Mouse (Mus musculus) gastrocnemius, postnatal 4 days (tissue): Measurements from ENCODE around the gene Ush2a. TPM values are rescaled to one million over a fixed set of nuclear protein-coding genes. Genes with fewer than 3 reads are reported as not detected.

Experiments used
- DNase-seq, 2 experiments: peaks; one replicate each; pipeline ENCODE4 v3.0.0; 2021 to 2022; ENCODE audit warnings: low spot score in 2 of 2, mixed read lengths in 2 of 2
- total RNA-seq, 2 experiments: library from RNA; stranded (reverse); gene quantifications; 2 replicates each; pipeline ENCODE4 v1.2.3; 2021

Ush2a gene
- total RNA-seq, 2 experiments from 2014 or later: 0.02 to 0.18 TPM

GRCm38 (mm10) chr1:189004774-189005173 is 743.0 kb downstream of the Ush2a start:
- no peak for DNase-seq

- DNase-seq: no peak
These were observed 744.4 kb downstream of the Ush2a start for GRCm38 (mm10) chr1:189006267-189006666.

GRCm38 (mm10) chr1:189006826-189007225 is 745.0 kb downstream of the Ush2a start:
- DNase-seq: no peak

- DNase-seq: peak; percentile 98 to 99
These were observed 745.6 kb downstream of the Ush2a start, which contains the start of gene Kctd3 for GRCm38 (mm10) chr1:189007239-189007979. Gene Kctd3, minus strand, starts transcription at chr1:189007841.

GRCm38 (mm10) chr1:189007980-189008324 is 746.1 kb downstream of the Ush2a start:
- DNase-seq: no peak

GRCm38 (mm10) chr1:189010671-189011070 is 748.8 kb downstream of the Ush2a start:
- DNase-seq: no peak

GRCm38 (mm10) chr1:189012846-189013586 is 751.2 kb downstream of the Ush2a start:
- no peak for DNase-seq

- no peak for DNase-seq
These were observed 751.7 kb downstream of the Ush2a start for GRCm38 (mm10) chr1:189013587-189013921.
